Mouse (Mus musculus): Measurements from ENCODE around the gene Rps29. TPM values are rescaled to one million over a fixed set of nuclear protein-coding genes. Genes with fewer than 3 reads are reported as not detected.
"Not testable (repeated sequence)": the region's sequence is repeated elsewhere in the genome, so short reads cannot be mapped to it uniquely, and the experiment has no call there.

Rps29 gene
- polyA plus RNA-seq (2016; fragmentation: Nextera tagmentation; extraction: Ambion mirVana) = 1,704 and 1,735 TPM in 2 replicates

DNA sequence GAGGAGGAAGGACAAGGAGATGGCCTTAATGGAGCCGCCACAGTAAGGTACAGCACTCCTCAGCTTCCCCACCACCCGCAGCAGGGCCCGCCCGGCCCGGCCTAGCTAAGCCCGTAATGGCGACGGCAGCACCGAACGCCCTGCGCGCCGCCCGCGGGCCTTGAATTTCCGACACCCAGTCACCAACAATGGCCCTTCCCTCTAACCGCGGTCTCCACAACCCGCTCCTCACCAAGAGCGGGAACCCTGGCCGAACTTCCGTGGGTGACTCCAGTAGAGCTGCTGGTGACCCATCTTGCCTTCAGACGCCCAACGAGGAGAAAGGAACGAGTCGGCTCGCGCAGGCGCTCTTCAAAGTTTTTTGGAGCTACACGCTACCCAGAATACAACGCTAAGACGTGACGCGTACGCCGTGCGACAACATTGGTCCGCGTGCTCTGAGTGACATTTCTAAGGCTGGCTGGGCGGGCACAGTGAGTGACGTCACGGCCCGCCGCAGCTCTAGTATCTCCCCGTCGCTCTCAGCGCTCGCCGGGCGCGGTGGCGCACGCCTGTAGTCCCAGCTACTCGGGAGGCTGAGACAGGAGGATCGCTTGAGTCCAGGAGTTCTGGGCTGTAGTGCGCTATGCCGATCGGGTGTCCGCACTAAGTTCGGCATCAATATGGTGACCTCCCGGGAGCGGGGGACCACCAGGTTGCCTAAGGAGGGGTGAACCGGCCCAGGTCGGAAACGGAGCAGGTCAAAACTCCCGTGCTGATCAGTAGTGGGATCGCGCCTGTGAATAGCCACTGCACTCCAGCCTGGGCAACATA, at the start of gene Rps29:
TSS of gene Rps29 (minus strand) at position 422 of the 813 bp plus-strand sequence.
- not testable (repeated sequence) for H3K4me1 ChIP-seq (replicated peaks); H3K27me3 ChIP-seq; H3K9me3 ChIP-seq
- Histone ChIP-seq H3K4me2 (peak within 1 kb of the TSS; percentile 70), H3K36me3 (peaks cover 19% of the 10 kb centered on the region), H3K27ac (peak within 1 kb of the TSS; percentile 94), H3K9ac (replicated peaks) (peak within 1 kb of the TSS; percentile 90), H3K4me3 (replicated peaks) (peak within 1 kb of the TSS; percentile 71)
- WGBS = under 1% methylated on average over 63 of the region's 68 CpGs
- ATAC-seq (ENCODE audit: insufficient number of reproducible peaks, insufficient read depth, low FRiP score, low TSS enrichment, low read depth) = peak; percentile 99

DNA sequence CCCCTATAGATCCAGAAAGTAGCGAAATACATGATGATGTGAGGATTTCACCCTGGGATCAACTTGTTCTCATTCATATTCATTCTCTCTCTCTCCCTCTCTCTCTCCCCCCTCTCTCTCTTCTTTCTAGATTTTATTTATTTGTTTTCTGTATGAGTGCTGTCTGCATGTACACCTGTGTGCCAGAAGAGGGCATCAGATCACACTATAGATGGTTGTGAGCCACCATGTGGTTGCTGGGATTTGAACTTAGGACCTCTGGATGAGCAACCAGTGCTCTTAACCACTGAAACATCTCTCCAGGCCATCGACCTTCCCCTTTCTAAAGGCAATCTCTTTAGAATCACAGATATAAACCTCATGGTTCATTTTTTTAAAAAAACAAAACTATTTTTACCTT, 49.5 kb upstream of the Rps29 start:
- ATAC-seq (ENCODE audit: insufficient number of reproducible peaks, insufficient read depth, low FRiP score, low TSS enrichment, low read depth) = no peak
- Histone ChIP-seq H3K27me3 (no peaks in the 10 kb centered on the region), H3K4me2 (no peak overlapping the region), H3K4me1 (replicated peaks) (no peaks in the 10 kb centered on the region), H3K27ac (no peak overlapping the region), H3K9ac (replicated peaks) (no peak overlapping the region), H3K9me3 (no peaks in the 10 kb centered on the region), H3K4me3 (replicated peaks) (no peak overlapping the region), H3K36me3 (peaks cover 65% of the 10 kb centered on the region)
- 92% methylated on average over 2 of the region's 2 CpGs for WGBS

- Histone ChIP-seq H3K4me1 (replicated peaks) (no peaks in the 10 kb centered on the region), H3K4me2 (no peak overlapping the region), H3K36me3 (peaks cover 65% of the 10 kb centered on the region), H3K27ac (no peak overlapping the region), H3K27me3 (no peaks in the 10 kb centered on the region), H3K9me3 (no peaks in the 10 kb centered on the region), H3K4me3 (replicated peaks) (no peak overlapping the region), H3K9ac (replicated peaks) (no peak overlapping the region)
- no peak for ATAC-seq (ENCODE audit: insufficient number of reproducible peaks, insufficient read depth, low FRiP score, low TSS enrichment, low read depth)
- 90% methylated on average over 7 of the region's 7 CpGs for WGBS
These were observed 48.9 kb upstream of the Rps29 start for GRCm38 (mm10) chr12:69207926-69208325.

- WGBS = 92% methylated on average over 8 of the region's 8 CpGs
- Histone ChIP-seq H3K27ac (no peak overlapping the region), H3K4me1 (replicated peaks) (no peaks in the 10 kb centered on the region), H3K36me3 (peaks cover 66% of the 10 kb centered on the region), H3K4me2 (no peak overlapping the region), H3K4me3 (replicated peaks) (no peak overlapping the region), H3K27me3 (no peaks in the 10 kb centered on the region), H3K9me3 (no peaks in the 10 kb centered on the region), H3K9ac (replicated peaks) (no peak overlapping the region)
- ATAC-seq (ENCODE audit: insufficient number of reproducible peaks, insufficient read depth, low FRiP score, low TSS enrichment, low read depth) = no peak
These were observed 48.4 kb upstream of the Rps29 start for GRCm38 (mm10) chr12:69207396-69207795.

DNA sequence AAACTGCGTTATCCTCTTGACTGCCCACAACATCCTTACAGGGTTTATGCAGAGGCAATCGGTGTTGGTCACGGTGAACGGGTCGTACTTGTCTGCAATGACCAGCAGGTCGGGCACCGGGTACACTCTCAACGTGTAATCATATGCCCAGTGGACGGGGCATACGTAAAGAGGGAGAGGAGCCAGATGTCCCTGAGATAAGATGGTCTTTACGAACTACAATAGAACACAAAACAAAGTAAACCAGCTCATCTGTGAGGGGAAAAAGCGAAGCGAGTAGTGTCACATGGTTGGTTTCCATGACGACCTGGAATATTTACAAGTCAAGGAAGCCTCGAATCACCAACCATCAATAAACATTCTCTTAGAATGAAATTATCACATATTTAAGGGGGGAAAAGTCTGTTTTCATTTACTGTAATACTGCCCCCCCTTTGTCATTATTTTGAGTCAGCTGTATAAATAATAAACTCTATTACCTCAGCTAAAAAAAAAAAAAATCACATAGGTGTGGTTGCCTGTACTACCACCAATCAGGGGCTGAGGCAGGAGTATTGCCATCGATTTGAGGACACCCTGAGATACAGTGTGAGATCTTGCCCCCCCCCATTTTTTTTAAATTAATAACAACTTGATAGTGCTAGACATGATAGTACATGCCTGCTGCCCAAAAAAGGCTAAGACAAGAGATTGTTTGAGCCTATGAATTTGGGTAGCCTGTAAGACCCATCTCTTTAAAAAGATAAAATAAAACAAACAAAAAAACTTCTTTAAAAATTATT, 45.3 kb upstream of the Rps29 start, which contains the start of gene Gm49384:
TSS of gene Gm49384 (minus strand) at position 216 of the 782 bp plus-strand sequence.
- peaks cover 65% of the 10 kb centered on the region for H3K36me3 ChIP-seq
- ATAC-seq (ENCODE audit: insufficient number of reproducible peaks, insufficient read depth, low FRiP score, low TSS enrichment, low read depth) = no peak
- no peak within 1 kb of the TSS for H3K4me3 ChIP-seq (replicated peaks)
- no peak within 1 kb of the TSS for H3K27ac ChIP-seq
- WGBS = 88% methylated on average over 16 of the region's 16 CpGs
- peaks cover 2% of the 10 kb centered on the region; the same call in 1 of the 2 replicates for H3K4me1 ChIP-seq (replicated peaks)
- H3K9me3 ChIP-seq = no peaks in the 10 kb centered on the region
- H3K9ac ChIP-seq (replicated peaks) = no peak within 1 kb of the TSS
- H3K27me3 ChIP-seq = no peaks in the 10 kb centered on the region
- no peak within 1 kb of the TSS for H3K4me2 ChIP-seq

DNA sequence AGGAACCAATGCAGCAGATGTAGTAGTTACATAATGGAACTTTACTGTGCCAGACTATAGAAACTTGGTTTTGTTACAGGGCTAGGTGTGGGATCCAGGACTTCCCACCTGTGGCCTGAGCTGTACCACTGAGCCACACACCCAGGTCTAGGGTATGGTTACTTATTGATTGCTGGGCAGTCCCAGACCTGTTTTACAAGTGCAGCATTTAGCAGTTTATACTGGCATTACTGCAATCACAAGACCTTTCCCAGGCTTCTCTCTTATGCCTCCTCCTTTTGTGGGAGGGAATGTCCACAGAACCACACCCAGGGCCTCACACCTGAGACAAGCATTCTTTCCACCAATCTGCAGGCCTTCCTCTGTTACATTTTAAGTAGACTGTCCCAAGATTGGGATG, 40.0 kb upstream of the Rps29 start:
- Histone ChIP-seq H3K9me3 (no peaks in the 10 kb centered on the region), H3K9ac (replicated peaks) (no peak overlapping the region), H3K4me1 (replicated peaks) (peaks cover 22% of the 10 kb centered on the region), H3K27me3 (no peaks in the 10 kb centered on the region), H3K27ac (no peak overlapping the region), H3K4me3 (replicated peaks) (no peak overlapping the region), H3K4me2 (peak overlapping the region; percentile 95), H3K36me3 (peaks cover 40% of the 10 kb centered on the region)
- ATAC-seq (ENCODE audit: insufficient number of reproducible peaks, insufficient read depth, low FRiP score, low TSS enrichment, low read depth) = no peak

GRCm38 (mm10) chr12:69198164-69198535, 39.2 kb upstream of the Rps29 start, which contains the start of gene Dnaaf2:
TSS of gene Dnaaf2 (minus strand) at chr12:69198429.
- Histone ChIP-seq H3K4me1 (replicated peaks) (peaks cover 22% of the 10 kb centered on the region), H3K36me3 (peaks cover 34% of the 10 kb centered on the region), H3K4me3 (replicated peaks) (peak within 1 kb of the TSS; percentile 92), H3K27ac (peak within 1 kb of the TSS; percentile 91), H3K9me3 (no peaks in the 10 kb centered on the region), H3K27me3 (no peaks in the 10 kb centered on the region), H3K4me2 (peak within 1 kb of the TSS; percentile 95), H3K9ac (replicated peaks) (peak within 1 kb of the TSS; percentile 86)
- peak; percentile 32; the same call in 1 of the 2 replicates for ATAC-seq (ENCODE audit: insufficient number of reproducible peaks, insufficient read depth, low FRiP score, low TSS enrichment, low read depth)
- WGBS = 1% methylated on average over 18 of the region's 18 CpGs

GRCm38 (mm10) chr12:69197378-69198163, 38.6 kb upstream of the Rps29 start:
- ATAC-seq (ENCODE audit: insufficient number of reproducible peaks, insufficient read depth, low FRiP score, low TSS enrichment, low read depth) = peak; percentile 79

GRCm38 (mm10) chr12:69196444-69197377, 37.7 kb upstream of the Rps29 start, which contains the start of gene Gm49383:
TSS of gene Gm49383 (minus strand) at chr12:69197104.
- H3K9ac ChIP-seq (replicated peaks) = peak within 1 kb of the TSS; percentile 86
- ATAC-seq (ENCODE audit: insufficient number of reproducible peaks, insufficient read depth, low FRiP score, low TSS enrichment, low read depth) = peak; percentile 56
- peak within 1 kb of the TSS; percentile 95 for H3K4me2 ChIP-seq
- H3K4me1 ChIP-seq (replicated peaks) = peaks cover 22% of the 10 kb centered on the region
- WGBS = under 1% methylated on average over 75 of the region's 75 CpGs
- H3K36me3 ChIP-seq = peaks cover 28% of the 10 kb centered on the region
- no peaks in the 10 kb centered on the region for H3K9me3 ChIP-seq
- H3K4me3 ChIP-seq (replicated peaks) = peak within 1 kb of the TSS; percentile 92
- no peaks in the 10 kb centered on the region for H3K27me3 ChIP-seq
- H3K27ac ChIP-seq = peak within 1 kb of the TSS; percentile 91

More at GRCm38 (mm10) chr12:69197378-69198163, 38.6 kb upstream of the Rps29 start:
- peaks cover 22% of the 10 kb centered on the region for H3K4me1 ChIP-seq (replicated peaks)
- H3K27me3 ChIP-seq = no peaks in the 10 kb centered on the region
- H3K36me3 ChIP-seq = peaks cover 29% of the 10 kb centered on the region
- peak overlapping the region; percentile 91 for H3K27ac ChIP-seq
- peak overlapping the region; percentile 92 for H3K4me3 ChIP-seq (replicated peaks)
- H3K9ac ChIP-seq (replicated peaks) = peak overlapping the region; percentile 86
- H3K4me2 ChIP-seq = peak overlapping the region; percentile 95
- H3K9me3 ChIP-seq = no peaks in the 10 kb centered on the region
- under 1% methylated on average over 93 of the region's 94 CpGs for WGBS

- Histone ChIP-seq H3K4me2 (no peak overlapping the region), H3K9me3 (no peaks in the 10 kb centered on the region), H3K36me3 (peaks cover 38% of the 10 kb centered on the region), H3K4me3 (replicated peaks) (no peak overlapping the region), H3K27ac (no peak overlapping the region), H3K9ac (replicated peaks) (no peak overlapping the region), H3K27me3 (no peaks in the 10 kb centered on the region), H3K4me1 (replicated peaks) (peaks cover 7% of the 10 kb centered on the region; the same call in 1 of the 2 replicates)
- no peak for ATAC-seq (ENCODE audit: insufficient number of reproducible peaks, insufficient read depth, low FRiP score, low TSS enrichment, low read depth)
- WGBS = 93% methylated on average over 2 of the region's 2 CpGs
These were observed 33.7 kb upstream of the Rps29 start for GRCm38 (mm10) chr12:69192637-69193036.
